Mouse (Mus musculus): Measurements from ENCODE around the gene Pak6.

The Pak6 gene

GRCm38 (mm10) chr2:118659077-118659476 is 4.0 kb upstream of the Pak6 start:
- ChIA-PET POLR2A (interaction anchor here in 2 of 4 experiments (0.8 to 1.6 kb wide), 6 partner anchors 15 to 271 kb away, joined by 3 to 5 read pairs (median 3); partner anchors contain the start of gene Eif2ak4 (in 1 of the 2)), CTCF (interaction anchor here in 1 of 4 experiments (0.7 to 1.7 kb wide), 2 partner anchors 21 to 37 kb away, joined by 3 to 9 read pairs; no protein-coding TSS in a partner anchor)

- CTCF ChIA-PET: interaction anchor here in 1 of 4 experiments (1.5 to 1.7 kb wide), 2 partner anchors 21 kb away, joined by 4 to 9 read pairs; no protein-coding TSS in a partner anchor
- POLR2A ChIA-PET: interaction anchor here in 2 of 4 experiments (0.6 to 1.6 kb wide), 7 partner anchors 15 to 271 kb away, joined by 3 to 5 read pairs (median 3); partner anchors contain the start of gene Eif2ak4 (in 1 of the 2)
Observed at GRCm38 (mm10) chr2:118659493-118659892, 3.6 kb upstream of the Pak6 start.

DNA sequence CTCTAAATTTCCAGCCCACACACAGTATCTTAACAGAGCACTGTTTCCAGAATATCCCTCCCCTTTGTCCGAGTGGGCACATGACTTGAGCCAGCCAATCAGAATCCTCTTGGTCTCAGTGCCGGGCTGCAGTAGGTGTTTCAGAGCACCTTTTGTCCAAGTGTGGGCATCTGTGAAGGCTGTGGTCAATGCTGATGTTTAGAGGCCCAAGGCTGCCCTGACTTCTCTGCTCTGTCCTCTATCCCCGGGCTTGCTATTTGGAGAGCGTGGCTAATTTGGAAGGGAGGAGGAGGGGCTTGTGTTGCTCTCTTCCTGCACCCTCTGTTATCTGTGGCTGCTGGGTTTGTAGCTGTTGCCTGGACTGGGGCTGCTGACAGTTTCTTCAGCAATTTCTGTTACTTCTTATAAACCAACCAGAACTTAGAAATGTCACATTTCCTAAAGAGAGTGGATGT is 3.1 kb upstream of the Pak6 start:
- POLR2A ChIA-PET: interaction anchor here in 2 of 4 experiments (0.6 to 1.5 kb wide), 4 partner anchors 13 to 217 kb away, joined by 3 to 4 read pairs (median 3); no protein-coding TSS in a partner anchor

DNA sequence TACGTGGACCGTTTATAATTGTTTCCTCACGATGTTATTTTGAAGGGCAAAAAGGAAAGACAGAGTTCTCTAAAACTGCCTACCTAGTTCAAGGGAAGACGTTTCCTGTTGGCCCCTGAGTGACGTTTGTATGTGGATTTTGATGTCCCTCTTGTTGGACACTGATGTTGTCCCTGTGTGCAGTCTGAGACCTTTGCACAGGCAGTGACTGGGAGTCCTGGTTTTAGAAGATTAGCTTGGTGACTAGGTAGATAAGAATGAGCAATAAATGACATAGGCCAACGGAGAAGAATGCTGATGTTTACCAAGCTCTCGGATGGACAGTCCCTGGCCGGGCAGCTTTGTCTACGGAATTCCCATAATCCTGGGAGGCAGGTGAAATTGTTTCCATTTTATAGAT is 1.2 kb upstream of the Pak6 start:
- ChIA-PET POLR2A (interaction anchor here in 2 of 4 experiments (0.6 to 2.5 kb wide), 6 partner anchors 8 to 381 kb away, joined by 3 to 9 read pairs (median 6); no protein-coding TSS in a partner anchor), CTCF (interaction anchor here (0.5 to 2.9 kb wide), 6 partner anchors 24 to 326 kb away, joined by 3 to 16 read pairs (median 8); no protein-coding TSS in a partner anchor)

More for the DNA sequence above, 3.1 kb upstream of the Pak6 start:
- CTCF ChIA-PET: interaction anchor here in 2 of 4 experiments (0.9 to 1.5 kb wide), 2 partner anchors 22 to 40 kb away, joined by 3 to 4 read pairs; no protein-coding TSS in a partner anchor

DNA sequence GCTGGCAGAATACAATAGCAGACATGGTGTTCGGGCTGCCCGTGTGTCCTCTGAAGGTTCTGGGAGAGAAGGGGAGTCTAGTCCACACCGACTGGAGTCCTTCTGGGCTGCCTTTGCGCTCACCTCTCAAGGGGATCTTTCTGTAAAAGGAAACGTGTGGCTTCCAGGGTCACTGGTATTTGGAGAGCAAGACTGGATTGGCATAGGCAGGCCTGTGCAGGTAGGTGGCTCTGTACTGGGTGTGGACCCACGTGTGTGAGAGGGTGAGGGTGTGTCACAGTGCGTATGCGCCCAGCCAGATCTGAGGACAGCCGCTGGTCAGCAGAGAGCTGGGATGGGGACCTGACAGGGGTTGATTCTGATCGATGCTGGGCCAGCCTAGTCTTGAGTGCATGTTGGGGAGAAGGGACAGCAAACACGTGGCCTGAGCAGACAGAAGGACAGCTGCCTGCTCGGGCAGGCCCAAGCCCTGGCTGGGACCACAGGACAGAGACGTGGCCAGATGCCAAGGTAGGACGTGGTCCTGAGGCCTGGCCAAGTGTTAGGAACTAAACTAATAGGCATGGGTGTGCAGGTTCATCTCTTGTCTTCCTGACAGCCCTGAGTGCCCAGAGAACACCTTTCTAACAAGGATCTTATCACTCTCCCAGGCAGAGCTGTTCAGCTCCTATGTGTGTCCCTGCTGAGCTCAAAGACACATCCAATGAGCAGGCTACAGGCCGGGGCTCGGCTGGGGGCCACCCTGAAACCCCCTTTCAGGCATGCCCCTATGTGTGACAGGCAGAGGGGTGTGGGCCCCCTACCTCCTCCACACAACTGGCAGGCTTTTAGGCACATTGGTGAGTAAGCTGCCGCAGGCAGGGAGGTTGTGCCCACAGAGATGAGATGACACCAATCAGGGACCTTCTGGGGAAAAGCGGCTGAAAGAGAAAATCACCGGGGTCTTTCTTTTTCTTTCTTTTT is 982 bp downstream of the Pak6 start:
- ChIA-PET CTCF (interaction anchor here (0.6 to 2.9 kb wide), 13 partner anchors 10 to 219 kb away, joined by 3 to 15 read pairs (median 6); no protein-coding TSS in a partner anchor), POLR2A (interaction anchor here in 3 of 4 experiments (0.6 to 2.8 kb wide), 19 partner anchors 8 to 1879 kb away, joined by 3 to 9 read pairs (median 3); partner anchors contain the start of genes Eif2ak4 (in 1 of the 3) and Srp14 (in 1 of the 3))

DNA sequence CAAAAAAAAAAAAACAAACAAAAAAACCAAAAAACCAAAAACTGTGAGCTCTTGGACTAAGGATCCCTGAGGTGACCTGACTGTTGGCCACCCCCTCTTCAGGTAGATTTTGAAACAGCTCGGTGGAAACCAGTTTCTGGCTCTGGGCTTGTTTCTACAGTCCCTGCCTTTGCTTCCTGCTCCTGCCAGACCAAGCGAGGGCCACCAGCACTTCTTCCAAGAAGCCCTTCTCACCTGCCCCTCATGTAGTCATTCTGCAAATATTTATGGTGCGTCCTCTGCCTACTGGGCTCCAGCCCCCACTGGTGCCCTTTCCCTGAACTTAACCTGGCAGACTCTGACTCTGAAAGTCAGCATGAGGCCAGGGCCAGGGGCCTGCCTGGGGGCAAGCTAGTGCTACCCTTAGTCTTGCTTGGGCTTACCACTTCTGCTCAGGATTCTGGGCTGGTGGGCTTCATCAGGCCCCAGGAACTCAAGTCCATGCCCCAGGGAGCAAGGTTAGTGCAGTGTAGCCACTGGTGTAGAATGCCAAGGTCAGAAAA is 1.9 kb downstream of the Pak6 start:
- POLR2A ChIA-PET: interaction anchor here in 2 of 4 experiments (0.7 to 2.8 kb wide), 6 partner anchors 9 to 1878 kb away, joined by 3 to 7 read pairs (median 3); no protein-coding TSS in a partner anchor

GRCm38 (mm10) chr2:118665616-118666015 is 2.5 kb downstream of the Pak6 start:
- ChIA-PET POLR2A (interaction anchor here in 2 of 4 experiments (1.0 to 2.8 kb wide), 3 partner anchors 9 to 43 kb away, joined by 3 to 7 read pairs (median 3); no protein-coding TSS in a partner anchor), CTCF (interaction anchor here in 1 of 4 experiments (1.5 kb wide), 1 partner anchor 30 kb away, joined by 5 read pairs; no protein-coding TSS in a partner anchor)

More for the DNA sequence above, 1.9 kb downstream of the Pak6 start:
- CTCF ChIA-PET: interaction anchor here (0.6 to 2.8 kb wide), 8 partner anchors 31 to 178 kb away, joined by 3 to 9 read pairs (median 4); no protein-coding TSS in a partner anchor

GRCm38 (mm10) chr2:118667181-118667580 is 4.1 kb downstream of the Pak6 start:
- POLR2A ChIA-PET: interaction anchor here in 2 of 4 experiments (0.7 to 0.8 kb wide), 3 partner anchors 8 to 11 kb away, joined by 3 read pairs; no protein-coding TSS in a partner anchor
- CTCF ChIA-PET: interaction anchor here in 2 of 4 experiments (1.2 to 1.4 kb wide), 3 partner anchors 29 to 33 kb away, joined by 3 to 5 read pairs (median 3); no protein-coding TSS in a partner anchor

DNA sequence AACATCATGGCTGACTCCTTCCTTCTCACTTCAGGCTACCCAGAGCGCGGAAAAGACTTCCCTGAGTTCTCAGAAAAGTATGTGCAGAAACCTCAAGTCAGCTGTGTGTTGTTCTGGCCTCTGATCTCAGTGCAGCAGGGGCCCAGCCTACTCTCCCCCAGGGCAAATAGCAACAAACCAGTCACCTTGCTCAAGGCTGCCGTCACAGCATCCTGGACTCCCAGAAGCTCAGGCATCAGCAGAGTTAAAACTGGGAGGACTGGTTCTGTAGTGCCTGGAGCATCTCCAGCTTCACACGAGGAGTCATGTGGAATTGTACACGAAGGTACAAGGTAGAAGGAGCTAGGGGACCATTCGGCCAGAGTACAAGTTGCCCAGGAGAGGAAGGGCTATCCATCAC is 6.1 kb downstream of the Pak6 start:
- CTCF ChIA-PET: interaction anchor here in 3 of 4 experiments (0.5 to 1.6 kb wide), 6 partner anchors 25 to 385 kb away, joined by 3 to 6 read pairs (median 4); no protein-coding TSS in a partner anchor
- POLR2A ChIA-PET: interaction anchor here in 1 of 4 experiments (1.4 kb wide), 1 partner anchor 139 kb away, joined by 4 read pairs; no protein-coding TSS in a partner anchor

GRCm38 (mm10) chr2:118669785-118670184 is 6.7 kb downstream of the Pak6 start:
- POLR2A ChIA-PET: interaction anchor here in 1 of 4 experiments (1.4 kb wide), 1 partner anchor 140 kb away, joined by 4 read pairs; no protein-coding TSS in a partner anchor
- CTCF ChIA-PET: interaction anchor here in 2 of 4 experiments (0.7 to 1.6 kb wide), 2 partner anchors 24 to 26 kb away, joined by 3 to 6 read pairs; no protein-coding TSS in a partner anchor

DNA sequence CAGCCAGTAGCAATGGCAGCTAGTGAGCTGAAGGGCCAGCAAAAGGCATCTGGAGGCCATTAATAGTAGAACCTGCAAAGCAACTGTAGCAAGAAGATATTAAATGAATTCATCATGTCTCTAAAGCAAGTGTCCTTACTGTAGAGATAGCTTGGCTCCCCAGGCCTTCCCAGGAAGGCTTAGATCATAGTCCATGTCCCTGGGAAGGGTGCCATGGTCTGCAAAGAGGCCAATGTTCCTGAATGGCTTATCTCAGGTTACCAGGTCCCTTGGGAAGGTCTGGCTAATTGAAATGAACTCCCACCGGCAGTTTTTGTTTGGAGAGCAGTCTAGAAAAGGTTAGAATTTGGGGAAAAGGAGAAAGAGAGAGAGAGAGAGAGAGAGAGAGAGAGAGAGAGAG is 8.6 kb downstream of the Pak6 start:
- CTCF ChIA-PET: no interaction called here
- POLR2A ChIA-PET: interaction anchor here in 2 of 4 experiments (0.7 to 4.2 kb wide), 2 partner anchors 30 to 31 kb away, joined by 3 to 16 read pairs; no protein-coding TSS in a partner anchor

GRCm38 (mm10) chr2:118673686-118674465 is 10.8 kb downstream of the Pak6 start:
- CTCF ChIA-PET: interaction anchor here (0.8 to 1.8 kb wide), 11 partner anchors 8 to 209 kb away, joined by 3 to 7 read pairs (median 4); partner anchors contain the start of gene Pak6 (in 1 of the 4)
- POLR2A ChIA-PET: interaction anchor here (0.6 to 4.2 kb wide), 19 partner anchors 9 to 1000 kb away, joined by 3 to 16 read pairs (median 4); partner anchors contain the start of genes Ccdc9b (in 1 of the 4) and Pak6 (in 1 of the 4)

DNA sequence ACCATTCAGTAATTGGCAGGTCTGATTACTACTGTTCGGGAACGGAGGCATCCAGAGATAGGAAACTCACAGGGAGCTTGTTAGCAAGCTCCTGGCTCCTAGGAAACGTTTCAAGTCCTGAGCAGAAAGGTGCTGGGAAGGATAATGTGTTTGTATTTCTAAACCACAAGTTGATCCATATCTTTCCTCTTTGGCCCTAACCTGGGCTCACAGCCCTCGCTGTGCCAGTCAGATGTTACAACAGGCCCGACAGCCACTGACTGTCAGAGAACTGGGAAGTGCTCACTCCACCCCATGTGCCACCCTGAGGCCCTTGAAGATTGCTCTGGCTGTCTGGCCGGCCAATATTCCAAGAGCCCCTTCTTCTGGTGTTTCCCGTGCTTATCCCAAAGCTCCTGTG is 11.4 kb downstream of the Pak6 start:
- ChIA-PET POLR2A (interaction anchor here in 3 of 4 experiments (0.6 to 4.2 kb wide), 16 partner anchors 9 to 37 kb away, joined by 3 to 16 read pairs (median 4); partner anchors contain the start of gene Pak6 (in 2 of the 3)), CTCF (interaction anchor here (0.6 to 1.8 kb wide), 12 partner anchors 11 to 283 kb away, joined by 3 to 7 read pairs (median 4); partner anchors contain the start of gene Pak6 (in 1 of the 4))

GRCm38 (mm10) chr2:118676839-118677741 is 14.0 kb downstream of the Pak6 start:
- ChIA-PET CTCF (interaction anchor here in 2 of 4 experiments (0.8 to 2.3 kb wide), 8 partner anchors 18 to 192 kb away, joined by 3 to 8 read pairs (median 4); no protein-coding TSS in a partner anchor), POLR2A (interaction anchor here in 3 of 4 experiments (0.7 to 2.6 kb wide), 12 partner anchors 12 to 36 kb away, joined by 3 to 9 read pairs (median 4); partner anchors contain the start of genes Pak6 (in 2 of the 3) and Ankrd63 (in 1 of the 3))

DNA sequence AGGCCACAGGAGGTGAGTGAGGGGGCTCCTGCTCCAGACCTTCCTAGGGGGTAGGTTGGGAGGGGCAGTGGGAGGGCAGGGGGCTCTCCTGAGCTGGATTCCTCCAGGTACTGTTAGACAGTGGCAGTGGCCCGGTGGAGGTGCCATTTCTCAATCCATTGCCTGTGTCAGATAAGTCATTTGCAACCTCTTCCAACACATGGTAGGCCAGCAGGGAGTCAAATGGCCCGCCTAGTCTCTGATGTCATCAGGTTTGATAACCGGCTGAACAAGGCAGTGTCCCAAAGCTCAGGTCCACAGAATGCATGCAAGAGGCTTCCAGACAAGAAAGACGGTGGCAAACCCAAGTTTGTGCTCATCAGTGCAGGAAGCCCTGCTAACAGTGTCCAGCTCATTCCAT is 14.7 kb downstream of the Pak6 start:
- POLR2A ChIA-PET: interaction anchor here in 3 of 4 experiments (0.6 to 2.2 kb wide), 8 partner anchors 15 to 270 kb away, joined by 3 to 9 read pairs (median 6); partner anchors contain the start of gene Pak6 (in 2 of the 3)
- CTCF ChIA-PET: interaction anchor here in 3 of 4 experiments (0.7 to 2.3 kb wide), 7 partner anchors 18 to 191 kb away, joined by 3 to 8 read pairs (median 5); no protein-coding TSS in a partner anchor

Data from embryonic stem cell, embryonic (primary cell).